Mouse (Mus musculus): Measurements from ENCODE around the gene Klhdc8a.

GRCm38 (mm10) chr1:132345514-132345913 lies 47.1 kb downstream of the Klhdc8a start:
- TF ChIP-seq CTCF (IDR thresholded peaks at IDR 0.05; ENCODE audit: control insufficient read depth, insufficient read depth, insufficient replicate concordance, low read depth, low read length) (no peak), POLR2A (IDR thresholded peaks at IDR 0.05; ENCODE audit: control insufficient read depth, low read depth, low read length) (no peak)

All from testis, adult 2 months (tissue).